Mouse (Mus musculus) heart, embryonic 13.5 days (tissue): ENCODE data around the gene Serpinb2. TPM values are rescaled to one million over a fixed set of nuclear protein-coding genes. Genes with fewer than 3 reads are reported as not detected.
A peak's percentile ranks its signal among the peaks of the same experiment; 100 is the strongest.

Experiments
- ATAC-seq: fragments of 200-750 bp; cut with Nextera tagmentation; 2 replicates; pipeline ENCODE4 v1.8.0; 2017; ENCODE audit warnings: moderate TSS enrichment; ENCODE audit not compliant: insufficient number of reproducible peaks, low FRiP score, low TSS enrichment; ENCODE audit errors: extremely low read depth
- H3K27ac ChIP-seq: fragments of 300-500 bp; sonication (generic); replicated peaks from 2 replicates; pipeline ENCODE4 v1.5.1; 2015; ENCODE audit warnings: moderate library complexity, mild to moderate bottlenecking, inconsistent platforms
- H3K27me3 ChIP-seq: fragments of 300-500 bp; sonication (generic); replicated peaks from 2 replicates; pipeline ENCODE4 v1.6.1; 2015; ENCODE audit warnings: mild to moderate bottlenecking, inconsistent platforms
- H3K36me3 ChIP-seq: fragments of 300-500 bp; sonication (generic); 2 replicates; pipeline ENCODE4 v1.6.1; 2015; ENCODE audit warnings: mild to moderate bottlenecking, inconsistent platforms
- H3K4me1 ChIP-seq: fragments of 300-500 bp; sonication (generic); 2 replicates; pipeline ENCODE4 v1.6.1; 2015; ENCODE audit warnings: inconsistent platforms
- H3K4me2 ChIP-seq: fragments of 300-500 bp; sonication (generic); 2 replicates; pipeline ENCODE4 v1.6.1; 2015; ENCODE audit warnings: inconsistent platforms, mild to moderate bottlenecking, moderate library complexity
- H3K4me3 ChIP-seq: fragments of 300-500 bp; sonication (generic); 2 replicates; pipeline ENCODE4 v1.5.1; 2015; ENCODE audit warnings: moderate library complexity, mild to moderate bottlenecking, inconsistent platforms
- H3K9ac ChIP-seq: fragments of 300-500 bp; sonication (generic); 2 replicates; pipeline ENCODE4 v1.6.1; 2015; ENCODE audit warnings: inconsistent platforms, mild to moderate bottlenecking, moderate library complexity
- H3K9me3 ChIP-seq: fragments of 300-500 bp; sonication (generic); 2 replicates; pipeline ENCODE4 v1.6.1; 2016; ENCODE audit warnings: inconsistent platforms
- WGBS: fragments of 180-500 bp; shearing (Covaris S2); methylation state at CpG from one replicate; pipeline ENCODE4 v1.1.7; 2015; ENCODE audit warnings: mixed read lengths; 5-methylcytosine and 5-hydroxymethylcytosine counted together
- polyA plus RNA-seq: library from polyadenylated mRNA; unstranded; fragments of >200 nt; fragmentation: Nextera tagmentation; extraction: Ambion mirVana; gene quantifications from 2 replicates; pipeline ENCODE4 v1.2.1, GENCODE M21; 2015

Gene Serpinb2
- polyA plus RNA-seq, result 0.14 TPM in 1 of 2 replicates, not detected in the other

DNA sequence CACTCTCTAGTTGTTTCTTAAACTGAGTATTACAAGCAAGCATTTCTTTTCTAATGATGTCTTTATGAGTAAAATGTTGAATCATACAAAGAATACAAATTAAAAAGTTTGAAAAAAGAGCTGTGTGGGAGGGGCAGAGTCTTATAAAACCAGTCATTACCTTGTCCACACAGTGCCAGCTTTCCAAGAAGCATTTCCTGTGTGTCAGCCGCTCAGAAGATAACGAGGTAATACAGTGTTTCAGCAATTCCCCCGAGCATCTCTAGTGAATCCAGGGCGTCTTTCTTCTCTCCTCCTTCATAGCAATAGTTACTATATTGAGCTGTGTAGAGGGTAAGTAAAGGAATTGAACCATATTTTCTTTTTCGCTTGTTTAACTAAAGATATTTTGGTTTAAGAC is at the start of gene Serpinb2:
Gene Serpinb2, plus strand, starts transcription at position 172 of the 400 bp plus-strand sequence.
- 58% methylated on average over 5 of the region's 5 CpGs for WGBS
- H3K9me3 ChIP-seq, result no peaks in the 10 kb centered on the region
- ATAC-seq, result no peak
- no peaks in the 10 kb centered on the region for H3K4me1 ChIP-seq
- no peak within 1 kb of the TSS for H3K9ac ChIP-seq
- H3K27ac ChIP-seq, result no peak within 1 kb of the TSS
- no peaks in the 10 kb centered on the region for H3K27me3 ChIP-seq
- no peak within 1 kb of the TSS for H3K4me3 ChIP-seq
- no peak within 1 kb of the TSS for H3K4me2 ChIP-seq
- H3K36me3 ChIP-seq, result no peaks in the 10 kb centered on the region

DNA sequence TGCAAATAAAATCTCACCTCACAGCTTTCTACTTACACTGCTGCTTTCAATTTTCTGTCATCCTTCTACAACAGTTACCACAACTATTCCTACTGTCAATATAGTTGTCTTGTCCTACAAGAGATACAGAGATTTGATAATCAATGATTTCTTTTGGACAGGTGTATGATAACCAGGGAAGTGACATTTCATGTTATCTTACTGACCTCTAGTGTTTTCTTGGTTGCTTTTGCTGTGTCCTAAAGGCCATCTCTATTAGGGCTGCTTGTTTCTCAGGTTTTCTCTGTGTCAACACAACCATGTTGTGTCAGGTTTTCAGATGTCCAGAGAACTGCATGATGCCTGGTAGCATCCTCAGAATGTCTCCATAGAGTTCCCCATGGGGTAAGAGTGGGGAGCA is 31.3 kb upstream of the Serpinb2 start:
- Histone ChIP-seq H3K4me3 (no peak overlapping the region), H3K36me3 (no peaks in the 10 kb centered on the region), H3K27ac (no peak overlapping the region), H3K27me3 (no peaks in the 10 kb centered on the region), H3K9ac (no peak overlapping the region), H3K4me2 (no peak overlapping the region), H3K9me3 (no peaks in the 10 kb centered on the region), H3K4me1 (no peaks in the 10 kb centered on the region)
- no peak for ATAC-seq

DNA sequence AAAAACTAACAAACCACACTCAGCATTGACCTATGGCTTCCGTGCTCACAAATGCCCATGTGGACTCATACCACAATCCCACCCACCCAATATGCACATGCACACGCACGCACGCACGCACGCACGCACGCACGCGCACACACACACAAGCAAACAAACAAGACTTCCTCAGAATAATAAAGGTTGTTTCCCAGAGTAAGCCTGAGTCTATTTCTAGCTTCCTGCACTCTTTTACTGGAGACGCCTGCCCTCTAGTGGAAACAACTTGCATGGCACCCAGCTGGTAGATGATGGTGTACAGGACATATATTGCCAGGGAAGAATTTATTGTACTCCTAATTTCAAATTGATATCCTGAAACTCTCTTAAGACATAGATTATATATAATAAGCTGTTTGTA is 29.8 kb upstream of the Serpinb2 start:
- Histone ChIP-seq H3K4me3 (no peak overlapping the region), H3K27ac (no peak overlapping the region), H3K4me2 (peak overlapping the region; percentile 43), H3K36me3 (no peaks in the 10 kb centered on the region), H3K4me1 (no peaks in the 10 kb centered on the region), H3K9ac (0 out of 2 replicates have a peak overlapping the region, but pooled peaks have one; percentile 3), H3K9me3 (no peaks in the 10 kb centered on the region), H3K27me3 (no peaks in the 10 kb centered on the region)
- no peak for ATAC-seq
- 23% methylated on average over 11 of the region's 11 CpGs for WGBS

DNA sequence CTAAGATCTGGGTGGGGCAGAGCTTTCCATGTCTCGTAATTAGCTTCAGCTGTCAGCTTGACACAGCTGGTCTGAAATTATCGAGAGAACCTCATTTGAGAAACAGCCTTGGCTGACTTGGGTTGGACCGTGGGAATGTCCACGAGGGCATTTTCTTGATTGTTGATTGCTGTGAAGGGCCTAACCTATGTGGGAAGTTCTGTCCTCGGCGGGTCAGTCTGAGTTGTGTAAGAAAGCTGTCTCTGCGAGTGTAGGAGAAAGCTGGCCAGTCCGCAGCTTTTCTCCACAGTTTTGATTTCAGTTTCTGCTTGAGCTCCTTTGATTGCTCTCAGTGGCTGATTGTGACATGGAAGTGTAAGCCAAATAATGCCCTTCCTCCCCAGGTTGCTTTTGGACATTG is 21.6 kb upstream of the Serpinb2 start:
- Histone ChIP-seq H3K27me3 (no peaks in the 10 kb centered on the region), H3K36me3 (no peaks in the 10 kb centered on the region), H3K4me3 (no peak overlapping the region), H3K4me1 (no peaks in the 10 kb centered on the region), H3K9me3 (no peaks in the 10 kb centered on the region), H3K27ac (no peak overlapping the region), H3K9ac (no peak overlapping the region), H3K4me2 (no peak overlapping the region)
- WGBS, result 73% methylated on average over 8 of the region's 8 CpGs
- ATAC-seq, result no peak

DNA sequence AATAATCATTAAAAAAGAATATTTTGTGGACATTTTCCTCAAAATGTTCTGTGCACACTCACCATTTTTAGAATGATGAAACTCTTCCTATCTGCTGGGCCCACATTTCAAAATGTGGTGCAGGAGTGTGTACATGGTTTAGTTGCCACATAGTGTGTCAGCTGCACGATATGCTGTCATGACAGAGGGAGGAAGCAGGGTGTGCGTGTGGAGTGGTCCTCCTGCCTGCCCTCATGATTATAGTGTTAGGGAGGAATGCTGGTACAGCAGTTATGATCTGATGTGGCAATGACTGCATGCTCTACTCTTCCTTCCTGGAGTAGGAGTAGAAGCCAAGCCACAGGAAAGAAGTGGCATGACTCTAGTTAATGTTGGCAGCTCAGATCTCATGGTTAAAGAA is 14.4 kb upstream of the Serpinb2 start:
- ATAC-seq, result no peak
- H3K9ac ChIP-seq, result no peak overlapping the region
- WGBS, result 84% methylated on average over 2 of the region's 2 CpGs

DNA sequence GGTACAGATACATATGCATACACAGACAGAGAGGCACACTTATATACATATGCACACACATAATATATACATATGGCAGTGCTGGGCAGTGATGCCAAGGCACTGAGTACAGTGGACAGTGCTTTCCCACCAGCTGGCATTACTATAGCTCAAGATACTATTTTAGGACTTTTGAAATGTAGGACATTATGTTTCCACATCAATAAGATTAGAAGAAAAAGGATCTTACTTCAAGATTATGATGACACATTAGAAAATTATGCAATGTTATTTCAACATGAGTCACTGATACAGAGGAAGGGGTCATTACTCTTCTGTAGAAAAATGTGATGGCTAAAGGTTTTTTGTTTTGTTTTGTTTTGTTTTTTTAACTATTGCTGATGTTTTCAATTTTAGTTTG is 9.2 kb upstream of the Serpinb2 start:
- no peaks in the 10 kb centered on the region for H3K36me3 ChIP-seq
- H3K9ac ChIP-seq, result no peak overlapping the region
- no peak overlapping the region for H3K4me3 ChIP-seq
- no peaks in the 10 kb centered on the region for H3K27me3 ChIP-seq
- H3K9me3 ChIP-seq, result no peaks in the 10 kb centered on the region
- H3K4me2 ChIP-seq, result no peak overlapping the region
- ATAC-seq, result no peak
- no peaks in the 10 kb centered on the region for H3K4me1 ChIP-seq
- no peak overlapping the region for H3K27ac ChIP-seq

More for the DNA sequence above, 14.4 kb upstream of the Serpinb2 start:
- H3K4me3 ChIP-seq, result no peak overlapping the region
- H3K36me3 ChIP-seq, result no peaks in the 10 kb centered on the region
- no peaks in the 10 kb centered on the region for H3K27me3 ChIP-seq
- no peak overlapping the region for H3K4me2 ChIP-seq
- no peak overlapping the region for H3K27ac ChIP-seq
- no peaks in the 10 kb centered on the region for H3K4me1 ChIP-seq
- H3K9me3 ChIP-seq, result no peaks in the 10 kb centered on the region

DNA sequence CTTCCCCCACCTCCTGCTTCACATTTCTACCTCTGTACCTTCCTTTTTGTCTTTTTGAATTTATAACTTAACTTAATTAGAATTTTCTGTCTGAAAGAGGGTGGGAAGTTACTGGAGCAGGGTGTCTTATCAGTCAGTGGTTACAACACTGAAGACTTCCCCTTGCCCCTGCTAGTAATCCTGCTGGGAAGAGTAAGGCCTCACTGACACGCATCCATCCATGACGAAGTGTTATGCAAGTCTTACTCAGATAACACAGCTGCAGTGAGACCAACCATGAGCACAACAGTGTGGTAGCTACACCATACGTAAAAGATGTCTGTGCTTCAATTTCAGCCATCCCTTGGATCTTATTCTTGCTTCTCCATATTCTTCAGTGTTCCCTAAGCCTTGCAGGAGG is 7.9 kb upstream of the Serpinb2 start:
- Histone ChIP-seq H3K36me3 (no peaks in the 10 kb centered on the region), H3K4me1 (no peaks in the 10 kb centered on the region), H3K9ac (no peak overlapping the region), H3K9me3 (no peaks in the 10 kb centered on the region), H3K27me3 (no peaks in the 10 kb centered on the region), H3K4me3 (no peak overlapping the region), H3K27ac (no peak overlapping the region), H3K4me2 (no peak overlapping the region)
- ATAC-seq, result no peak
- WGBS, result 54% methylated on average over 3 of the region's 3 CpGs

DNA sequence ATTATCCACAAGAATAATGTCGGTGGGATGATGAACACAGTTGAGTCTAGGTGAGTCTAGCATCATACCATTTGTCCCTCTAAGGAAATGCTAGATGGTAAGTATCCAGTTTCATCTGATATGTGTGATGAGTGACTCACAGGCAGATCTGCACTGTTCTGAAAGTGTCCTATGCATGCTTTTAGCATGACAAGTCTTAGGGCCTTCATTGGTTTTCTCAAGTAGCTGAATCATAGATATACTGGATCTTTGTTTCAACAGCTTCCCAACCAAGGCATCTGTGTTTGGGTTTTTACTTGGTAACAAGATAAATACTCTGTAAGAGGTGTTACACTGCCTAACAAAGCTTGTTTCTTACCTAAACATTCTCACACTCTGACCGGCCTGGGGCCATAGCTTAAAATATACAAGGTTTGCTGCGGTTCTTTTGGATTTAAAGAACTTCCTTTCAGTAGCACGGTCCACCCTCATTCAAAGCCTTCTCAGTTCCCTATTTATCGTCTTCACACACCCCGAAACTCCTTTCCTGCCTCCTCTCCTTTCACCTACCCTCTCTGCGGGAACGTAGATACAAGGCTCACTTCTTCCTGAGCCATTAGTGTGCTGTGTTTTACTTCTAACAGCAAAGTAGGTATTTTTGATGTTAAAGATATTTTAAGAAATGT is 5.2 kb upstream of the Serpinb2 start:
- WGBS, result 74% methylated on average over 8 of the region's 8 CpGs
- Histone ChIP-seq H3K4me3 (no peak overlapping the region), H3K4me2 (no peak overlapping the region), H3K9ac (no peak overlapping the region), H3K36me3 (no peaks in the 10 kb centered on the region), H3K27ac (no peak overlapping the region), H3K9me3 (no peaks in the 10 kb centered on the region), H3K4me1 (no peaks in the 10 kb centered on the region), H3K27me3 (no peaks in the 10 kb centered on the region)
- ATAC-seq, result no peak

DNA sequence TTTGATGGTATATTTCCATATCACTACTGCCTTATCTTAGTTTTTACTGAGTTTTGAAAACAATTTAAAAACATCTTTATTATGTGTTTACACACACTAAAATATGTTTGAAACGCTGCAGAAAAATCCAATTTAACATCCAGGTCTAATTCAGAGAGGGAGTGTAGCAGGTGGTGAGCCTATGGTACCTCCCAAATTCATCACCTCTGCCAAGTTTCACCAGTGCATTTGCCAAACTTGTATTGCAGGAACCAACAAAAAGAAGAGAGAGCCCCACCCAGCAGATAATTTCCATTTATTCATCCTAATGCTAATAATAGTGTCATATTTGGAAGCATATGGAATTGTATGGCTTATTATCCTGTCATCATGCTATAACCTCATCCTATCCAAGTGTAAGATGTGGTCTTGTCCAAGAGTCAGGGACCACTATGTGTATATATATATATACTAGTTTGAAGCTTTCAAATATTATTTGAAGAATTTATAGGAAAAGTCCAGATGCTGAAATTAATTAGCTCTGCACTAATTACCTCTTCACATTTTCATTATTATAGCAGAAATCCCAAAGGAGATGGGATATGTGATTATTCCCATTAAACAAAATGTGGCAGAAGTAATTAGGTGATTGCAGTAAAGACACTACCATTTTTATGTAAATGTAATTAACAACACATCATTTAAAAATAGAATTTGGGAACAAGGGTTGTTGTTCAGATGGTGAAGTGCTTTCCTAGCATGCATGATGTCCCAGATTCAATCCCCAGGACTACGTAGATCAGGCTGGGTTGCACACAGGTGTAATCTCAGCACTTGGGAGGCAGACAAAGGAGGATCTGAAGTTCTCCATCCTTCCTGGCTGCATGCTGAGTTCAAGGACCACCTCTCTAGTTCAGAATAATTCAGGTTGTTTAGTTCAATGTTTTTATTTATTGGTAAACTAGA is 1.2 kb downstream of the Serpinb2 start:
- Histone ChIP-seq H3K27ac (no peak overlapping the region), H3K9ac (no peak overlapping the region), H3K9me3 (no peaks in the 10 kb centered on the region), H3K4me2 (no peak overlapping the region), H3K4me3 (no peak overlapping the region), H3K4me1 (no peaks in the 10 kb centered on the region), H3K27me3 (no peaks in the 10 kb centered on the region), H3K36me3 (no peaks in the 10 kb centered on the region)
- ATAC-seq, result no peak
- WGBS, result 58% methylated on average over 2 of the region's 2 CpGs

DNA sequence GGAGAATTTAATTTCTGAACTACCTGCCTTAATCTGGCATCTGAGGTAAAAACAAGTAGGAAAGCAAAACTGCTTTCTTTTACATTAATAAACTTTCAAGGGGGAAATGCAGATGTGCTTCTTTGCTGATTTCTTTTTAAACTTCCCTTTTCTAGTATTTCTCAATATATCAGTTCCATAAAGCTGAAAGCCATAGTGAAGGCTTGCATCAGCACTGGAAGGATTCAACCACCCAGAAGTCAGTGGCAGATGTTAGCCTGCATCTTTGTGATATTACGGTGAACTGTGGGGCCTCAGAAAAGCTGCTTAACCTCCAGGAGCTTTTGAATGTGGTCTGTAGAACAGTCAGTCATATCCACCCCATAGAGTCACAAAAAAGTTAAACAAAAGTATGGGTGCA is 2.3 kb downstream of the Serpinb2 start:
- no peak for ATAC-seq
- H3K36me3 ChIP-seq, result no peaks in the 10 kb centered on the region
- H3K4me1 ChIP-seq, result no peaks in the 10 kb centered on the region
- no peak overlapping the region for H3K9ac ChIP-seq
- H3K27ac ChIP-seq, result no peak overlapping the region
- no peak overlapping the region for H3K4me2 ChIP-seq
- no peak overlapping the region for H3K4me3 ChIP-seq
- no peaks in the 10 kb centered on the region for H3K9me3 ChIP-seq
- 65% methylated on average over 1 of the region's 1 CpGs for WGBS
- no peaks in the 10 kb centered on the region for H3K27me3 ChIP-seq

DNA sequence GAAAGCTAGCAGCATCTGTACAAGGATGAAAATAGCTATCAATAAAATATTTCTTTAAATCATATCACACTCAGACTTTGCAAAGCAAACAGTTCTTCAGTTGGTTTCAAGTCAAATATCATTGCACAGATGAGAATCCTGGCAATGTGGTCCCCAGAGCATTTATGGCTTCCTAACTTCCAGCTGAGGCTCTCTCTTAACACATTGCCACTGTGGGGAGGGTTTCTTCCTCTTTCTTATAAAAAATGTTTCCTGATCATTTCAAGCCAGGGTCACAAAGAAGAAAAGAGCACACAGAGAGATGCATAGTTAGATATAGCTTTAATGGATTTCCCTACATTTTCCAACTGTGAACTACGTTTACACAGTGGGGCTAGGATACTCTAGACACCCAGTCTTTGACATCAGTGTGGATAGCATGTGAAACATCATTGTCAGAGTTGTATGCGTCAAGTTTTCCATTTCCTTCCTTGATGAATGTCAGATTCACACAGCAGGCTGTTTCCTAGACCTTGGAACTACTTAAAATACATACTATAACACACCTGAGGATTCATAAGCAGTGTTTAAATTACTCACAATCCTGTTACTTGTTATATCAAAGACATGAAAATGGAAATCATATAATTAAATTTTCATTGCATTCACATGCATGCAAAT is 4.7 kb downstream of the Serpinb2 start:
- ATAC-seq, result no peak
- 40% methylated on average over 2 of the region's 2 CpGs for WGBS
- Histone ChIP-seq H3K27ac (no peak overlapping the region), H3K4me2 (no peak overlapping the region), H3K27me3 (no peaks in the 10 kb centered on the region), H3K9ac (no peak overlapping the region), H3K36me3 (no peaks in the 10 kb centered on the region), H3K4me3 (no peak overlapping the region), H3K4me1 (no peaks in the 10 kb centered on the region), H3K9me3 (no peaks in the 10 kb centered on the region)
